Mouse (Mus musculus): ENCODE results near the gene Uvrag. TPM values are rescaled to one million over a fixed set of nuclear protein-coding genes. Genes with fewer than 3 reads are reported as not detected.

Gene Uvrag
- total and polyA plus RNA-seq, 3 experiments = 15.0 to 19.5 TPM; not detected in 1

- peak overlapping the region; percentile 98 for H3K27ac ChIP-seq (ENCODE audit: control insufficient read depth, low read depth, low read length)
- no peaks in the 10 kb centered on the region for H3K9me3 ChIP-seq (replicated peaks; ENCODE audit: insufficient read depth, low read length)
- H3K4me3 ChIP-seq (ENCODE audit: control insufficient read depth in 1 of 2, insufficient read depth in 1 of 2, low read depth in 2 of 2, low read length in 2 of 2) = 0 out of 4 replicates have a peak overlapping the region, but pooled peaks of 1 of the 2 experiments have one; percentile 1
- H3K79me2 ChIP-seq (ENCODE audit: control insufficient read depth, insufficient read depth, low read length, poor library complexity) = no peaks in the 10 kb centered on the region
- peak overlapping the region; percentile 1 for H3K9ac ChIP-seq (ENCODE audit: control insufficient read depth, low read depth, low read length, poor library complexity, severe bottlenecking)
- DNase-seq (ENCODE audit: low read depth, low spot score) = peak; percentile 82
- peaks cover 1 to 56% of the 10 kb centered on the region in 2 experiments; a peak in 3 of 4 replicates for H3K36me3 ChIP-seq (ENCODE audit: control insufficient read depth in 1 of 2, insufficient read depth in 2 of 2, low read length in 2 of 2)
- H3K27me3 ChIP-seq (ENCODE audit: control insufficient read depth in 1 of 2, insufficient read depth in 2 of 2, low read length in 2 of 2) = no peaks in the 10 kb centered on the region
- H3K4me1 ChIP-seq (ENCODE audit: control insufficient read depth in 1 of 2, insufficient read depth in 2 of 2, low read length in 2 of 2) = peaks cover 36 to 55% of the 10 kb centered on the region in 2 experiments
- TF ChIP-seq ZNF384 (IDR thresholded peaks at IDR 0.05; ENCODE audit: low read depth, low read length) (peak; percentile 70), MXI1 (IDR thresholded peaks at IDR 0.05; ENCODE audit: low read depth, low read length) (no peak), RCOR1 (IDR thresholded peaks at IDR 0.05; ENCODE audit: low read depth, low read length) (peak; percentile 74), POLR2AphosphoS2 (IDR thresholded peaks at IDR 0.05; ENCODE audit: low read length) (no peak), KAT2A (conservative IDR thresholded peaks at IDR 0.05; ENCODE audit: low read depth, low read length) (no peak), CHD2 (IDR thresholded peaks at IDR 0.05; ENCODE audit: low read length) (no peak), E2F4 (IDR thresholded peaks at IDR 0.05; ENCODE audit: borderline replicate concordance, low read depth, low read length) (no peak), POLR2A (IDR thresholded peaks at IDR 0.05; ENCODE audit: control insufficient read depth in 1 of 2, insufficient read depth in 1 of 2, low read depth in 1 of 2, low read length in 2 of 2, poor library complexity in 1 of 2) (no peak), SMC3 (IDR thresholded peaks at IDR 0.05; ENCODE audit: low read depth, low read length) (no peak), TCF12 (IDR thresholded peaks at IDR 0.05; ENCODE audit: low read depth, low read length) (peak; percentile 80), NELFE (IDR thresholded peaks at IDR 0.05; ENCODE audit: low read depth, low read length) (no peak), BHLHE40 (IDR thresholded peaks at IDR 0.05; ENCODE audit: borderline replicate concordance, low read depth, low read length) (peak; percentile 55; the same call in 1 of the 2 replicates), ZC3H11A (IDR thresholded peaks at IDR 0.05; ENCODE audit: low read depth, low read length) (no peak), UBTF (IDR thresholded peaks at IDR 0.05; ENCODE audit: borderline replicate concordance, insufficient read depth, low read depth, low read length) (no peak), TAL1 (IDR thresholded peaks at IDR 0.05; ENCODE audit: low read length) (peak; percentile 71), ZKSCAN1 (IDR thresholded peaks at IDR 0.05; ENCODE audit: low read depth, low read length) (no peak), ELF1 (IDR thresholded peaks at IDR 0.05; ENCODE audit: low read depth, low read length) (no peak), NRF1 (IDR thresholded peaks at IDR 0.05; ENCODE audit: insufficient read depth, low read depth, low read length, poor library complexity, severe bottlenecking) (no peak), JUND (IDR thresholded peaks at IDR 0.05; ENCODE audit: low read depth, low read length) (no peak), GABPA (IDR thresholded peaks at IDR 0.05; ENCODE audit: low read depth, low read length) (no peak), RAD21 (IDR thresholded peaks at IDR 0.05; ENCODE audit: low read depth, low read length) (no peak), EP300 (IDR thresholded peaks at IDR 0.05; ENCODE audit: low read depth in 1 of 2, low read length in 2 of 2) (peak; percentile 90 to 93), MEF2A (IDR thresholded peaks at IDR 0.05; ENCODE audit: extremely low read depth, insufficient replicate concordance, low read depth, low read length, poor library complexity, severe bottlenecking) (no peak), GATA1 (IDR thresholded peaks at IDR 0.05; ENCODE audit: low read depth, low read length) (peak; percentile 67), ZMIZ1 (IDR thresholded peaks at IDR 0.05; ENCODE audit: low read depth, low read length) (no peak), MAFK (IDR thresholded peaks at IDR 0.05; ENCODE audit: borderline replicate concordance, low read depth, low read length) (0 out of 2 replicates have a peak, but pooled peaks have one; percentile 22), USF1 (IDR thresholded peaks at IDR 0.05; ENCODE audit: low read depth, low read length) (no peak), ETS1 (IDR thresholded peaks at IDR 0.05; ENCODE audit: low read depth, low read length) (peak; percentile 80), CTCF (IDR thresholded peaks at IDR 0.05 in 2 of 3, conservative IDR thresholded peaks at IDR 0.05 in 1 of 3; ENCODE audit: control insufficient read depth in 1 of 3, insufficient read depth in 1 of 3, low read depth in 2 of 3, low read length in 3 of 3, poor library complexity in 1 of 3, severe bottlenecking in 1 of 3) (no peak), MYC (IDR thresholded peaks at IDR 0.05; ENCODE audit: low read depth, low read length) (peak; percentile 54; the same call in 1 of the 2 replicates), MYB (IDR thresholded peaks at IDR 0.05; ENCODE audit: low read depth, low read length) (peak; percentile 54; the same call in 1 of the 2 replicates), CHD1 (IDR thresholded peaks at IDR 0.05; ENCODE audit: low read depth, low read length) (no peak), MAZ (IDR thresholded peaks at IDR 0.05; ENCODE audit: low read depth, low read length) (no peak), MAX (IDR thresholded peaks at IDR 0.05; ENCODE audit: low read length) (no peak), USF2 (IDR thresholded peaks at IDR 0.05; ENCODE audit: borderline replicate concordance in 1 of 2, insufficient read depth in 1 of 2, low read depth in 1 of 2, low read length in 2 of 2) (no peak), SIN3A (IDR thresholded peaks at IDR 0.05; ENCODE audit: low read length) (peak; percentile 75), HCFC1 (IDR thresholded peaks at IDR 0.05; ENCODE audit: low read depth, low read length) (no peak), POLR2AphosphoS5 (IDR thresholded peaks at IDR 0.05; ENCODE audit: borderline replicate concordance, low read depth, low read length) (no peak)
Measured at GRCm38 (mm10) chr7:98993395-98993794, 147.5 kb downstream of the Uvrag start.
